Comparison of ENCODE assay signal across 20 mouse cellular contexts in the genomic region with DNA sequence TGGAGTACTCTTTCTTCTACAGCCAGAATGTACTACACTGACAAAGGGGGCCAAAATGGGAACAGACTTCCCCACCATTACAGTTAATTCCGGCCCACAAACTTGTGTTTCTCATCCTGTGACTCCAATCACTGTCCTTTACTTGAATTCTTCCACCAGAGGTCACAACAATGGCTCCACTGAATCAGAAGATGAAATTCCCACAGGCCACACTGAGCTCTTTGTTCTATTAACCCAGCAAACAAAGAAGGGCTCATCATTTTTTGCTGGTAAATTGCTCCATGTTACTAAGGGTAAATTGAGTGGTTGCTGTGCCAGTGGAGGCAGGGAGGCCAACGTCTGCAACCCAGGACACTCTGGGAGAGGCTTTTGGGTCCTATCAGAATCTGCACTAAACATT. TPM values are rescaled to one million over a fixed set of nuclear protein-coding genes. Genes with fewer than 3 reads are reported as not detected.
DNase-seq lines count a peak whose midpoint lies in the region; ATAC-seq and TF ChIP-seq lines count a peak whose summit lies in the region.
"Had no signal": no experiment of that assay in that cellular context is flagged by ENCODE, and none has a peak within 500 bp of the region (broad histone marks: within the 10 kb centered on the region; RNA-seq: fewer than 3 reads in every experiment).

No protein-coding gene starts in this region.

- no peak overlapping the region for H3K9ac ChIP-seq in forebrain, embryonic 11.5 days (ENCODE audit: low read length)
- no peak overlapping the region for H3K9ac ChIP-seq in forebrain, embryonic 16.5 days (replicated peaks; ENCODE audit: low read depth, low read length)
- no peak overlapping the region for H3K9ac ChIP-seq in intestine, embryonic 15.5 days
- no peak overlapping the region for H3K9ac ChIP-seq in intestine, postnatal 0 days (ENCODE audit: low read depth, low read length)
- H3K9ac ChIP-seq: hindbrain, embryonic 12.5 days; midbrain, embryonic 15.5 days had no signal

- no peak for DNase-seq in forebrain, embryonic 11.5 days (ENCODE audit: low spot score)
- DNase-seq in testis, postnatal 10 days (ENCODE audit: low spot score), result peak; percentile 14
- DNase-seq in testis, postnatal 14 days (ENCODE audit: low spot score), result no peak
- peak; percentile 17 for DNase-seq in telencephalon, adult 2 months (ENCODE audit: low read depth, low spot score)
- DNase-seq in spleen, postnatal 36 days (ENCODE audit: low spot score in 2 of 2), result no peak
- DNase-seq: adrenal gland, postnatal 36 days; cerebellum, postnatal 36 days; kidney, adult 9 months; kidney, postnatal 4 days; liver; lung, adult 18-20 months; lung, postnatal 36 days; right cerebral cortex, postnatal 14 days; thymus, adult 18-20 months had no signal

- no peak for TF ChIP-seq CTCF in intestine, postnatal 0 days (IDR thresholded peaks at IDR 0.05; ENCODE audit: low read depth)

- no peaks in the 10 kb centered on the region for H3K36me3 ChIP-seq in forebrain, embryonic 11.5 days (ENCODE audit: control insufficient read depth, insufficient read depth, low read length)
- H3K36me3 ChIP-seq in forebrain, embryonic 16.5 days (ENCODE audit: control insufficient read depth, insufficient read depth), result no peaks in the 10 kb centered on the region
- H3K36me3 ChIP-seq in intestine, embryonic 15.5 days, result no peaks in the 10 kb centered on the region
- H3K36me3 ChIP-seq in intestine, postnatal 0 days (ENCODE audit: control insufficient read depth, insufficient read depth), result no peaks in the 10 kb centered on the region
- H3K36me3 ChIP-seq: hindbrain, embryonic 12.5 days; midbrain, embryonic 15.5 days had no signal

- no peak overlapping the region; the same call in 1 of the 2 replicates for H3K27ac ChIP-seq in forebrain, embryonic 11.5 days (ENCODE audit: low read depth, low read length)
- H3K27ac ChIP-seq in forebrain, embryonic 16.5 days (ENCODE audit: low read length), result no peak overlapping the region
- 0 out of 2 replicates have a peak overlapping the region, but pooled peaks have one; percentile 6 for H3K27ac ChIP-seq in intestine, embryonic 15.5 days
- H3K27ac ChIP-seq in intestine, postnatal 0 days (ENCODE audit: low read depth, low read length), result no peak overlapping the region
- H3K27ac ChIP-seq: hindbrain, embryonic 12.5 days; midbrain, embryonic 15.5 days had no signal

- no peaks in the 10 kb centered on the region for H3K27me3 ChIP-seq in forebrain, embryonic 11.5 days (ENCODE audit: control insufficient read depth, insufficient read depth, low read length)
- no peaks in the 10 kb centered on the region for H3K27me3 ChIP-seq in forebrain, embryonic 16.5 days (replicated peaks; ENCODE audit: control insufficient read depth, insufficient read depth, low read length)
- no peaks in the 10 kb centered on the region for H3K27me3 ChIP-seq in intestine, embryonic 15.5 days (replicated peaks)
- no peaks in the 10 kb centered on the region for H3K27me3 ChIP-seq in intestine, postnatal 0 days (replicated peaks; ENCODE audit: control insufficient read depth, insufficient read depth, low read length)
- H3K27me3 ChIP-seq: hindbrain, embryonic 12.5 days; midbrain, embryonic 15.5 days had no signal

- no peaks in the 10 kb centered on the region for H3K9me3 ChIP-seq in forebrain, embryonic 11.5 days (ENCODE audit: control insufficient read depth, low read length)
- no peaks in the 10 kb centered on the region for H3K9me3 ChIP-seq in forebrain, embryonic 16.5 days (ENCODE audit: control insufficient read depth, low read length)
- no peaks in the 10 kb centered on the region for H3K9me3 ChIP-seq in intestine, embryonic 15.5 days
- H3K9me3 ChIP-seq in intestine, postnatal 0 days (ENCODE audit: control insufficient read depth), result no peaks in the 10 kb centered on the region
- H3K9me3 ChIP-seq: hindbrain, embryonic 12.5 days; midbrain, embryonic 15.5 days had no signal

- no peak overlapping the region for H3K4me2 ChIP-seq in forebrain, embryonic 11.5 days (ENCODE audit: low read depth, low read length, severe bottlenecking)
- H3K4me2 ChIP-seq in forebrain, embryonic 16.5 days (ENCODE audit: low read length), result no peak overlapping the region
- H3K4me2 ChIP-seq in intestine, embryonic 15.5 days (replicated peaks), result no peak overlapping the region
- H3K4me2 ChIP-seq in intestine, postnatal 0 days (replicated peaks; ENCODE audit: low read depth), result no peak overlapping the region
- H3K4me2 ChIP-seq: hindbrain, embryonic 12.5 days; midbrain, embryonic 15.5 days had no signal

- 25% methylated on average over 2 of the region's 2 CpGs for WGBS in forebrain, embryonic 11.5 days
- 14% methylated on average over 2 of the region's 2 CpGs for WGBS in forebrain, embryonic 16.5 days
- WGBS in intestine, embryonic 15.5 days, result 72% methylated on average over 2 of the region's 2 CpGs
- 80% methylated on average over 2 of the region's 2 CpGs for WGBS in intestine, postnatal 0 days

- ATAC-seq in forebrain, embryonic 11.5 days (replicated peaks; ENCODE audit: low FRiP score), result 0 out of 2 replicates have a peak, but pooled peaks have one; percentile 28
- ATAC-seq in forebrain, embryonic 16.5 days, result no peak
- no peak for ATAC-seq in intestine, embryonic 15.5 days
- no peak for ATAC-seq in intestine, postnatal 0 days
- ATAC-seq: activated CD4-positive, CD25-positive, alpha-beta regulatory T cell, adult 4 months; midbrain, embryonic 15.5 days had no signal

- H3K4me1 ChIP-seq in forebrain, embryonic 11.5 days (replicated peaks; ENCODE audit: control insufficient read depth, insufficient read depth, low read length), result peaks cover 5% of the 10 kb centered on the region
- H3K4me1 ChIP-seq in forebrain, embryonic 16.5 days (replicated peaks; ENCODE audit: control insufficient read depth, insufficient read depth, low read length), result no peaks in the 10 kb centered on the region
- no peaks in the 10 kb centered on the region for H3K4me1 ChIP-seq in intestine, embryonic 15.5 days (replicated peaks)
- no peaks in the 10 kb centered on the region for H3K4me1 ChIP-seq in intestine, postnatal 0 days (replicated peaks; ENCODE audit: control insufficient read depth, insufficient read depth, low read length)
- H3K4me1 ChIP-seq: midbrain, embryonic 15.5 days had no signal

- no peak overlapping the region for H3K4me3 ChIP-seq in forebrain, embryonic 11.5 days (ENCODE audit: low read depth, low read length)
- H3K4me3 ChIP-seq in forebrain, embryonic 16.5 days (replicated peaks; ENCODE audit: low read length), result no peak overlapping the region
- no peak overlapping the region for H3K4me3 ChIP-seq in intestine, embryonic 15.5 days (replicated peaks)
- no peak overlapping the region for H3K4me3 ChIP-seq in intestine, postnatal 0 days (ENCODE audit: low read depth, low read length)
- H3K4me3 ChIP-seq: hindbrain, embryonic 12.5 days; midbrain, embryonic 15.5 days had no signal

RNA-seq across cellular contexts. Expression of a gene that starts 27.9 kb away (rescaled TPM):
- 112 and 117 TPM in 2 replicates for polyA plus RNA-seq in forebrain, embryonic 11.5 days (2014; fragmentation: Nextera tagmentation; extraction: Ambion mirVana)
- polyA plus RNA-seq in forebrain, embryonic 16.5 days (2015; fragmentation: Nextera tagmentation; extraction: Ambion mirVana), result 104 and 106 TPM in 2 replicates
- 64.2 and 68.9 TPM in 2 replicates for polyA plus RNA-seq in intestine, embryonic 15.5 days (2015; fragmentation: Nextera tagmentation; extraction: Ambion mirVana)
- polyA plus RNA-seq in intestine, postnatal 0 days (2015; fragmentation: Nextera tagmentation; extraction: Ambion mirVana), result 54.4 and 61.5 TPM in 2 replicates

RNA-seq across cellular contexts. Expression of a gene that starts 32.8 kb away (rescaled TPM):
- polyA plus RNA-seq in forebrain, embryonic 11.5 days (2014; fragmentation: Nextera tagmentation; extraction: Ambion mirVana), result 13.5 and 14.4 TPM in 2 replicates
- 16.1 and 16.9 TPM in 2 replicates for polyA plus RNA-seq in forebrain, embryonic 16.5 days (2015; fragmentation: Nextera tagmentation; extraction: Ambion mirVana)
- 18.1 and 20.8 TPM in 2 replicates for polyA plus RNA-seq in intestine, embryonic 15.5 days (2015; fragmentation: Nextera tagmentation; extraction: Ambion mirVana)
- 4.4 and 5.2 TPM in 2 replicates for polyA plus RNA-seq in intestine, postnatal 0 days (2015; fragmentation: Nextera tagmentation; extraction: Ambion mirVana)

RNA-seq across cellular contexts. Expression of a gene that starts 56.3 kb away (rescaled TPM):
- polyA plus RNA-seq in forebrain, embryonic 11.5 days (2014; fragmentation: Nextera tagmentation; extraction: Ambion mirVana), result 23.0 and 23.2 TPM in 2 replicates
- 6.9 and 7.7 TPM in 2 replicates for polyA plus RNA-seq in forebrain, embryonic 16.5 days (2015; fragmentation: Nextera tagmentation; extraction: Ambion mirVana)
- polyA plus RNA-seq in intestine, embryonic 15.5 days (2015; fragmentation: Nextera tagmentation; extraction: Ambion mirVana), result 6.2 and 6.9 TPM in 2 replicates
- 6.5 and 6.6 TPM in 2 replicates for polyA plus RNA-seq in intestine, postnatal 0 days (2015; fragmentation: Nextera tagmentation; extraction: Ambion mirVana)

Comparison
In these comparisons a context has a peak if more than half of its experiments do, and no peak if none do; other contexts are left out.
1. DNase-seq: peak in testis, postnatal 10 days (single experiment) and telencephalon, adult 2 months (single experiment); none in forebrain, embryonic 11.5 days (single experiment), testis, postnatal 14 days (single experiment) and spleen, postnatal 36 days (0 of 2).